Mouse (Mus musculus): Measurements from ENCODE around the gene Myocd.

GRCm38 (mm10) chr11:65214954-65215629, 54.7 kb downstream of the Myocd start:
- TF ChIP-seq CTCF (IDR thresholded peaks at IDR 0.05; ENCODE audit: control insufficient read depth, insufficient read depth, low read length) = no peak
- no peak for TF ChIP-seq POLR2A (IDR thresholded peaks at IDR 0.05; ENCODE audit: borderline replicate concordance, control insufficient read depth, low read depth, low read length)

All from bone marrow, adult 2 months (tissue).